Mouse (Mus musculus) intestine, embryonic 16.5 days (tissue): Measurements from ENCODE around the gene Pkd1l1. TPM values are rescaled to one million over a fixed set of nuclear protein-coding genes. Genes with fewer than 3 reads are reported as not detected.
A peak's percentile ranks its signal among the peaks of the same experiment; 100 is the strongest.

ENCODE experiments used
- ATAC-seq: fragments of 200-750 bp; cut with Nextera tagmentation; 2 replicates; pipeline ENCODE4 v1.8.0; 2017; ENCODE audit warnings: moderate TSS enrichment, moderate library complexity
- H3K27ac ChIP-seq: fragments of 300-500 bp; sonication (generic); 2 replicates; pipeline ENCODE4 v1.5.1; 2014; ENCODE audit warnings: mild to moderate bottlenecking, low read length
- H3K27me3 ChIP-seq: fragments of 300-500 bp; sonication (generic); replicated peaks from 2 replicates; pipeline ENCODE4 v1.6.1; 2014; ENCODE audit warnings: low read length, control low read depth, mixed read lengths; ENCODE audit not compliant: control insufficient read depth, insufficient read depth
- H3K36me3 ChIP-seq: fragments of 300-500 bp; sonication (generic); 2 replicates; pipeline ENCODE4 v1.6.1; 2014; ENCODE audit warnings: low read length, control low read depth; ENCODE audit not compliant: control insufficient read depth, insufficient read depth
- H3K4me1 ChIP-seq: fragments of 300-500 bp; sonication (generic); 2 replicates; pipeline ENCODE4 v1.6.1; 2014; ENCODE audit warnings: low read length, control low read depth, mixed read lengths; ENCODE audit not compliant: control insufficient read depth, insufficient read depth
- H3K4me2 ChIP-seq: fragments of 300-500 bp; sonication (generic); 2 replicates; pipeline ENCODE4 v1.6.1; 2014; ENCODE audit warnings: low read depth, low read length, control low read depth
- H3K4me3 ChIP-seq: fragments of 300-500 bp; sonication (generic); 2 replicates; pipeline ENCODE4 v1.5.1; 2014; ENCODE audit warnings: mild to moderate bottlenecking, low read length
- H3K9ac ChIP-seq: fragments of 300-500 bp; sonication (generic); 2 replicates; pipeline ENCODE4 v1.6.1; 2014; ENCODE audit warnings: low read depth, low read length
- H3K9me3 ChIP-seq: fragments of 300-500 bp; sonication (generic); 2 replicates; pipeline ENCODE4 v1.6.1; 2016; ENCODE audit warnings: low read length, control low read depth; ENCODE audit not compliant: control insufficient read depth
- WGBS: fragments of 180-500 bp; shearing (Covaris S2); extraction: QIAGEN DNeasy Blood & Tissue Kit; methylation state at CpG from one replicate; pipeline ENCODE4 v1.1.7; 2014; 5-methylcytosine and 5-hydroxymethylcytosine counted together
- polyA plus RNA-seq: library from polyadenylated mRNA; unstranded; fragments of >200 nt; fragmentation: Nextera tagmentation; extraction: Ambion mirVana; gene quantifications from 2 replicates; pipeline ENCODE4 v1.2.1, GENCODE M21; 2015

Pkd1l1 gene
- polyA plus RNA-seq, 1 experiment from 2014 or later: 0.07 TPM

DNA sequence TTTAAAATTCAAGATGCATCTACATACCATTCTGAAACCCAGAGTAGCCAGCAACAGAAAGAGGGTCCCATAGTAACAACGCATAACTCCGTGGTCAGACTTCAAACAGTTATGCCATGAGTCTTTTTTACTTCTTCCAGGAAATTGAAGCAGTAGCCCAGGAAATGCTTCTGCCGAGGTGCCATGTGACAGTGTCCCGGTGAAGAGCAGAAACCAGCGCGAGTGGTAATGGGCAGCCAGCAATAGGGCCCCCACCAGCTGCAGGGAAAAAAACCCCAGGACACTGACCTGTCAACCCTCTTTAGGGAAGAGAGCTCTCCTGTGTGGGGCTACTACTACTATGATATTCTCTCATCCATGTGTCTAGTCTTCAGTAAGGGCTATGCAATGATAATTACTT lies 136.9 kb downstream of the Pkd1l1 start:
- no peaks in the 10 kb centered on the region for H3K4me1 ChIP-seq
- no peak overlapping the region for H3K4me2 ChIP-seq
- H3K4me3 ChIP-seq: no peak overlapping the region
- no peaks in the 10 kb centered on the region for H3K36me3 ChIP-seq
- no peaks in the 10 kb centered on the region for H3K9me3 ChIP-seq
- H3K9ac ChIP-seq: no peak overlapping the region
- WGBS: 95% methylated on average over 6 of the region's 6 CpGs
- no peak for ATAC-seq
- H3K27me3 ChIP-seq: no peaks in the 10 kb centered on the region
- no peak overlapping the region for H3K27ac ChIP-seq

DNA sequence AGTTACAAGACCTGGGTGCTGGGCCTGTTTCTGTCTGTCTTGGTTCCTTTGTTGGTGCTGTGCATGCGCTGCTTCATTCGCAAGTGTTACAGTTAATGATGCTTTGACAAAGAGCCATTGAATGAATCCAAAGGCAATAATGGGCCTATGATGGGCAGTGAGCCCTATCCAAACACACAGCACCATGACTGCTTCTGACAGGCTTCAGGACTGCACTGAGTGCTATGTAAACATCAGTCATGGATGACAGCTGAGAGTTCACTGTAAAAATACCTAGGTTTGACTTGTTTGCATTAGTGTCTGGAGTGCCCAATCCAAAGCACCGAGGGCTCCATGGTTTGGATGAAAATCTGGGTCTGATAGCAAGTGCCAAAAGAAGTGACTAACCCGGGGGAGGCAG lies 138.9 kb downstream of the Pkd1l1 start:
- H3K4me2 ChIP-seq: no peak overlapping the region
- WGBS: 81% methylated on average over 4 of the region's 4 CpGs
- no peaks in the 10 kb centered on the region for H3K9me3 ChIP-seq
- no peak overlapping the region for H3K27ac ChIP-seq
- peaks cover 2% of the 10 kb centered on the region for H3K4me1 ChIP-seq
- no peaks in the 10 kb centered on the region for H3K36me3 ChIP-seq
- no peak overlapping the region for H3K4me3 ChIP-seq
- no peaks in the 10 kb centered on the region for H3K27me3 ChIP-seq
- no peak for ATAC-seq
- H3K9ac ChIP-seq: no peak overlapping the region

DNA sequence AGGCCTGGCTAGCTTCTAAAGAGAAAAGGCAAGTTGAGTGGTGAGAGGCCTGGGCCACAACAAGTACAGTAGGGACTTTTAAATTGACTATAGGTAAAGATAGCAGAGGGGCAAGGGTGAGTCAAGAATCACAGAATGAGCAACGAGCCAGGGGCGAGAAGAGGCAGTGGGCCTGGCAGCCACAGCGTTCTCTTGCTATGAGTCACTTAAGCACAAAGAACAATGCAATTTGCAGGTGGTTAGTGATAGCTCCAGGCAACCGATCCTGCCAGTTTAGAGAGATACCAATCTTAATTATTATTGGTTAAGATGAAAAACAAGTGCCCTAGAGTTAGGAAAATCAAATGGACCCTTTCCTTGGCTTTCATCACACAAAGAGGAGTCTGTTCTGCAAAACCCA lies 142.5 kb downstream of the Pkd1l1 start:
- H3K27me3 ChIP-seq: no peaks in the 10 kb centered on the region
- peaks cover 5% of the 10 kb centered on the region for H3K4me1 ChIP-seq
- H3K4me3 ChIP-seq: no peak overlapping the region
- H3K9me3 ChIP-seq: no peaks in the 10 kb centered on the region
- H3K9ac ChIP-seq: no peak overlapping the region
- no peak overlapping the region for H3K4me2 ChIP-seq
- ATAC-seq: no peak
- WGBS: 62% methylated on average over 4 of the region's 4 CpGs
- no peak overlapping the region for H3K27ac ChIP-seq
- H3K36me3 ChIP-seq: no peaks in the 10 kb centered on the region

DNA sequence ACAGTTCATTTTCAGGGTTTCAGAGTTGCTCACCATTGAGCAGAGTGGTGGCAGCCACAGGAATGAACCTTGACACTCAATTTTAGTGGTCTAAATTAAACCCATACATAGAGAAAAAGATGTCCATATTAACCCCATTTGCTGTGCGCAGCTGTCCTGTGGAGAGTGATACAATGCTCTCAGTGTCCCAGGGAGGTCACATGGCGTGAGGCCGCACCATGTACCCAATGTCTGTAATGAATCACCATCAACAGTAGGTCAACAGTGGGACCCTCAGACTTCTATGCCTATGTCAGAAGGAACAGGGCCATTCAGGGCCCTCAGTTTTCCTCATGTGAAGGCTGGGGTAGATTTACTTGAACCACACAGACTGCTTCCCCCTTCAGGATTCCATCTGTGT lies 143.5 kb downstream of the Pkd1l1 start:
- WGBS: 92% methylated on average over 3 of the region's 3 CpGs
- Histone ChIP-seq H3K4me3 (no peak overlapping the region), H3K9ac (no peak overlapping the region), H3K27ac (no peak overlapping the region), H3K36me3 (no peaks in the 10 kb centered on the region), H3K4me2 (no peak overlapping the region), H3K27me3 (no peaks in the 10 kb centered on the region), H3K9me3 (no peaks in the 10 kb centered on the region), H3K4me1 (peaks cover 5% of the 10 kb centered on the region)
- ATAC-seq: no peak

DNA sequence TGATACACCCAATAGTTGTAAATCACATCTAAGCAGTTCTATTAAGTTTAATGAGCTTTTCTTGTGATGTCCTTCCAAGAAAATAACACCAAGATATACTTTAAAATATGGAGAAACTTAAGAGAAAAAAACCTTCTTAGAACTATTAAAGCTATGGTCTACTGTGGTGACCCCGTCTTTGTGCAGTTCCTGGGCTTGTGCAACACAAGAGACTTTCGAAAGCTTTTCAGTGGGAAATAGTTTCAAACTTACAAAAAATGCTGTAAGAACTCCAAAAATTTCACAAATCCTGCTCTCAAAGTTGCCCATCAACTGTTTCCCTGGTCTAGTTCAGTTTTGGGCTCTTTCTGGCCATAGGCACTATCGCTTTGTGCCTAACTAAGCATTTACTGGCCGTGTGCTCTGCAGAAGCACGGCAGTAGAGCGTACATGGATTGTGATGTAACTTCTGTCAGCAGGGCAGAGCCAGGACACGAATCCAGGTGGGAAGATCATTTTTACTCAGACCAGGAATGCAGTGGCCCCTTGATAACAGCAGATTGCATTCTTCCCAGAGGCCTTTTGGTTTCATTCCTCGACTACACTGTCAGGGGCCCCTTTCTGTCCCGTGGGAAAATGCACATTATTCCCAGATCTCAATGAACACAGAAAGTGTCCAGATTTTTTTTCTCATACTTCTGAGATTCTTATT lies 144.1 kb downstream of the Pkd1l1 start:
- Histone ChIP-seq H3K4me1 (peaks cover 5% of the 10 kb centered on the region), H3K9me3 (no peaks in the 10 kb centered on the region), H3K4me3 (no peak overlapping the region), H3K27ac (no peak overlapping the region), H3K27me3 (no peaks in the 10 kb centered on the region), H3K4me2 (no peak overlapping the region), H3K36me3 (no peaks in the 10 kb centered on the region), H3K9ac (no peak overlapping the region)
- WGBS: 66% methylated on average over 9 of the region's 9 CpGs
- peak; percentile 68 for ATAC-seq

DNA sequence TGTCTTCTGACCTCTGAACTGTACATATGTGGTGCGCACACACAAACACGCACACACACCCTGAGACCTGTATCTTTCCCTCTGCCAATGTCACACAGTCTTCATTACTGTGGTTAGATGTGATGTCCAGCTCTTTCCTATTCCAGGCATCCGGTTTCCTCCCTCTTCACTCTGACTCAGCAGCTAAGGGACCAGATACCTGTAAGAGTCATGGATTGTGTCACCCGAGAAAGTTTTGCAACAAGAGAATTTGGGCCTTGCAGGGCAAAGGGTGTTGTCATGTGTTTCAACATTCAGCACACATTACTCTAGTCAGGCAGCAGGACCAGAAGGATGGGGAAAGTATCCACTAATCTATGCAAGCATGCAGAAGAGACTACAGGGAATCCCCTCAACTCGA lies 146.5 kb downstream of the Pkd1l1 start:
- Histone ChIP-seq H3K27me3 (no peaks in the 10 kb centered on the region), H3K9ac (no peak overlapping the region), H3K4me2 (no peak overlapping the region), H3K27ac (no peak overlapping the region), H3K4me3 (no peak overlapping the region), H3K36me3 (no peaks in the 10 kb centered on the region), H3K9me3 (no peaks in the 10 kb centered on the region), H3K4me1 (peaks cover 5% of the 10 kb centered on the region)
- WGBS: 76% methylated on average over 5 of the region's 5 CpGs
- no peak for ATAC-seq

DNA sequence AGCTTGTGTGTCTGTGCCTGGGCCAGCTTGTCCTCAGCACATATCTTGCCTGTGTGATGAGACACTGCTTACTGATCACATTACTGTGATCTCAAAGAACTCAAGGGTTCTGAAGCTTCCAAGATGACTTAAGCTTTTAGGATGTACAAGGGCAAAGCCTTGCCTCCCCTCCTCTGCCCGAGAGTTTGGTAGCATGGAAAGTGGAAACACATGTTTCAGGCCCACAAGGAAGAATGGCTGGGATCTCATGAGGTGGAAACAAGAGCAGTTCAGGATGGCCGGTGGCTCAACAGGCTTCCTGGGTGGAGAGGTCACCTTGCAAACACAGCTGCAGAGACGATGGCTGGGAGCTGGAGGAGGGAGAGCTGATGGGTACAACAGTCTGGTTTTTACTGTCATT lies 147.0 kb downstream of the Pkd1l1 start:
- WGBS: 69% methylated on average over 3 of the region's 3 CpGs
- no peaks in the 10 kb centered on the region for H3K27me3 ChIP-seq
- H3K36me3 ChIP-seq: no peaks in the 10 kb centered on the region
- ATAC-seq: no peak
- H3K27ac ChIP-seq: no peak overlapping the region
- no peak overlapping the region for H3K9ac ChIP-seq
- no peak overlapping the region for H3K4me2 ChIP-seq
- H3K4me1 ChIP-seq: peaks cover 5% of the 10 kb centered on the region
- no peak overlapping the region for H3K4me3 ChIP-seq
- no peaks in the 10 kb centered on the region for H3K9me3 ChIP-seq

DNA sequence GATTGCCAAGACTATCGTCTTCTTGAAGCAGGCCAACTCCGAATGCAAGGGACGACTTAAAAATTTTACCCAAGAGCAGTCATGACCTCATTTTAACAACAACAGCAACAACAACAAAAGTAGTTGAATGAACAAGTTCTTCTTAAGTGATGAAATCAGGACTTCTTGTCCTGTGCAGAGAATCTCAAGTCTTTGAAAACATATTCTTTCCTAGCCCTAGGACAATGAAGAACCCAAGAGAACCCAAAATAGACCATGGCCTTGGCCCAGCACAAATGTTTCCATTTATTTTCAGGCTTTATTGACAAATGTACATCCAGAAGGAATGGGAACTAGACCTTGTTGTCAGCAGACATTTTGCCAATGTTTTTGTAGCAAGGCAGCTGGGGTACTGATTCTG lies 147.7 kb downstream of the Pkd1l1 start:
- Histone ChIP-seq H3K9me3 (no peaks in the 10 kb centered on the region), H3K36me3 (no peaks in the 10 kb centered on the region), H3K4me3 (no peak overlapping the region), H3K4me1 (peaks cover 5% of the 10 kb centered on the region), H3K27ac (no peak overlapping the region), H3K4me2 (no peak overlapping the region), H3K27me3 (no peaks in the 10 kb centered on the region), H3K9ac (no peak overlapping the region)
- no peak for ATAC-seq
- 93% methylated on average over 3 of the region's 3 CpGs for WGBS

DNA sequence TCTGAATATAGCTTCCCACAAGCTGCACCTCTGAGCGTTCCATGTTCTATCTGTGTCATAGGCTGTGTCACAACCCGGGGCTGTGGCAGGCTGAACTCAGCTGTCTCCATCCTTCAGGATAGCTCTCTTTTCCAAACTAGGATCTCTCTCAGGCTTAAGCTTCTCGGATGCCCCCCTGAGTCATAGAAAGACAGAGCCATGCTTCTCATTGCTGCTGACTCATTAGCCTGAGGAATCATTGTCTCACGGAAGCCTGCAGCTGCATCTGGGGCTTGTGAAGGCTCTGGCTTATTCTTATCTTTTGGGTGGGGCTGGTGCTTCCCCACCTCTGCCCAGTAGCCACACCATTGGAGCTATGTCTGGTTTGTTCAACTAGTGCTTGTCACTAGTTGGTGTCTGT lies 151.7 kb downstream of the Pkd1l1 start:
- 80% methylated on average over 4 of the region's 4 CpGs for WGBS
- Histone ChIP-seq H3K36me3 (no peaks in the 10 kb centered on the region), H3K4me2 (no peak overlapping the region), H3K27ac (no peak overlapping the region), H3K4me3 (no peak overlapping the region), H3K9me3 (no peaks in the 10 kb centered on the region), H3K9ac (no peak overlapping the region), H3K27me3 (no peaks in the 10 kb centered on the region), H3K4me1 (0 out of 2 replicates have a peak, but pooled peaks cover 2% of the 10 kb centered on the region)
- ATAC-seq: 0 out of 2 replicates have a peak, but pooled peaks have one; percentile 52

DNA sequence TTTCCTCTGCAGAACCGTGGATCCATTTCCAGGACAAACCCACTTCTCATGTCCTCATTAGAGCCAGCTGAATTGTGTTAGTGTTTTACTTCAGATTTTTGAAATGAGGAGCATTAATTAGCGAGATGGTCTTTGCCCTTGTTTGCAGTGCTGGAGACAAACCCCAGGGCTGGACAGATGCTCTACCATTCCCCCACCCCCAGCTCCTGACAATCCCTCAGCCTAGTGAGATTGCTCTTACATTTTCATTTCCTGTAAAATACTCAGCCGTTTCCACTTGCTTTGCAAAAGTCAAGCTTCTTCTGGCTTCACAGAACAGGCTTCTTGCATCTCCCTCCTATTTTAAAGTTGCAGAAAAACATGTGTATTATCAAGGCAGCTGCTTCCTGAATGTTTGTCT lies 155.7 kb downstream of the Pkd1l1 start:
- ATAC-seq: peak; percentile 51; the same call in 1 of the 2 replicates
- Histone ChIP-seq H3K4me2 (no peak overlapping the region), H3K9ac (no peak overlapping the region), H3K4me3 (no peak overlapping the region), H3K27ac (no peak overlapping the region), H3K9me3 (no peaks in the 10 kb centered on the region), H3K27me3 (no peaks in the 10 kb centered on the region), H3K36me3 (no peaks in the 10 kb centered on the region), H3K4me1 (0 out of 2 replicates have a peak, but pooled peaks cover 2% of the 10 kb centered on the region)
- WGBS: 45% methylated on average over 3 of the region's 3 CpGs
